Mouse (Mus musculus) ES-Bruce4 (cell line): ENCODE measurements around the gene Dctn1. TPM values are rescaled to one million over a fixed set of nuclear protein-coding genes. Genes with fewer than 3 reads are reported as not detected.
A peak's percentile ranks its signal among the peaks of the same experiment; 100 is the strongest.

Experiments used
- H3K27ac ChIP-seq: 2 replicates; pipeline ENCODE4 v1.5.1; 2012; ENCODE audit warnings: low read length, inconsistent platforms; ENCODE audit not compliant: insufficient read depth
- H3K27me3 ChIP-seq: 2 replicates; pipeline ENCODE4 v1.6.1; 2012; ENCODE audit warnings: mild to moderate bottlenecking, low read length, inconsistent platforms; ENCODE audit not compliant: control insufficient read depth, poor library complexity, insufficient read depth, severe bottlenecking
- H3K36me3 ChIP-seq: 2 replicates; pipeline ENCODE4 v1.6.1; 2012; ENCODE audit warnings: inconsistent platforms, mild to moderate bottlenecking, low read length, moderate library complexity; ENCODE audit not compliant: control insufficient read depth, poor library complexity, insufficient read depth, severe bottlenecking
- H3K4me1 ChIP-seq: one replicate; pipeline ENCODE4 v1.8.1; 2011; ENCODE audit warnings: low read length; ENCODE audit not compliant: control insufficient read depth, insufficient read depth
- H3K4me3 ChIP-seq: 2 replicates; pipeline ENCODE4 v1.5.1; 2011; ENCODE audit warnings: low read depth, mild to moderate bottlenecking, low read length
- H3K9ac ChIP-seq: 2 replicates; pipeline ENCODE4 v1.6.1; 2012; ENCODE audit warnings: low read depth, mild to moderate bottlenecking, inconsistent platforms; ENCODE audit not compliant: poor library complexity, severe bottlenecking
- H3K9me3 ChIP-seq: replicated peaks from 2 replicates; pipeline ENCODE4 v1.6.1; 2012; ENCODE audit warnings: mild to moderate bottlenecking, low read length, inconsistent platforms; ENCODE audit not compliant: control insufficient read depth, poor library complexity, insufficient read depth, severe bottlenecking
- CTCF ChIP-seq: IDR thresholded peaks from one replicate; pipeline ENCODE4 v1.8.1; 2011; ENCODE audit warnings: low read depth, low read length
- EP300 ChIP-seq: IDR thresholded peaks from 2 replicates; pipeline ENCODE4 v1.6.1; 2011; ENCODE audit warnings: low read depth, low read length; ENCODE audit not compliant: insufficient read depth
- POLR2A ChIP-seq: IDR thresholded peaks from one replicate; pipeline ENCODE4 v1.8.1; 2011; ENCODE audit warnings: low read length; ENCODE audit not compliant: insufficient read depth
- polyA plus RNA-seq: library from polyadenylated mRNA; stranded (reverse); fragments of >200 nt; gene quantifications from 2 replicates; pipeline ENCODE4 v1.2.4, GENCODE M21; 2011; ENCODE audit warnings: low read depth; ENCODE audit not compliant: missing spikeins, insufficient read depth, insufficient read length

Dctn1 gene
- polyA plus RNA-seq = 41.5 and 52.4 TPM in 2 replicates

- TF ChIP-seq POLR2A = no peak
- peak; percentile 56; the same call in 1 of the 2 replicates for TF ChIP-seq EP300
- peak; percentile 88 for TF ChIP-seq CTCF
- Histone ChIP-seq H3K27ac (no peak within 1 kb of the TSS), H3K27me3 (no peaks in the 10 kb centered on the region)
Observed at GRCm38 (mm10) chr6:83165607-83166242, at the start of gene Dctn1. Dctn1 (plus strand) TSS chr6:83165920.

GRCm38 (mm10) chr6:83116373-83117164 lies 49.2 kb upstream of the Dctn1 start:
- 0 out of 2 replicates have a peak, but pooled peaks cover 4% of the 10 kb centered on the region for H3K36me3 ChIP-seq
- no peaks in the 10 kb centered on the region for H3K9me3 ChIP-seq
- no peaks in the 10 kb centered on the region for H3K4me1 ChIP-seq
- H3K9ac ChIP-seq = peak overlapping the region; percentile 73
- no peaks in the 10 kb centered on the region for H3K27me3 ChIP-seq
- H3K4me3 ChIP-seq = peak overlapping the region; percentile 94
- TF ChIP-seq EP300 (no peak), CTCF (no peak)
- no peak overlapping the region for H3K27ac ChIP-seq

More at GRCm38 (mm10) chr6:83165607-83166242, at the start of gene Dctn1:
- Histone ChIP-seq H3K36me3 (no peaks in the 10 kb centered on the region), H3K4me3 (peak within 1 kb of the TSS; percentile 60), H3K9me3 (no peaks in the 10 kb centered on the region), H3K4me1 (no peaks in the 10 kb centered on the region), H3K9ac (peak within 1 kb of the TSS; percentile 60)

- Histone ChIP-seq H3K36me3 (0 out of 2 replicates have a peak, but pooled peaks cover 4% of the 10 kb centered on the region), H3K4me3 (no peak overlapping the region), H3K9me3 (no peaks in the 10 kb centered on the region), H3K27ac (no peak overlapping the region), H3K27me3 (no peaks in the 10 kb centered on the region), H3K4me1 (no peaks in the 10 kb centered on the region), H3K9ac (no peak overlapping the region)
- TF ChIP-seq POLR2A = no peak
Observed at GRCm38 (mm10) chr6:83117165-83117438, 48.6 kb upstream of the Dctn1 start.

- no peak overlapping the region for H3K4me3 ChIP-seq
- TF ChIP-seq EP300 (no peak), CTCF (no peak), POLR2A (no peak)
- 0 out of 2 replicates have a peak, but pooled peaks cover 4% of the 10 kb centered on the region for H3K36me3 ChIP-seq
- H3K4me1 ChIP-seq = no peaks in the 10 kb centered on the region
- no peaks in the 10 kb centered on the region for H3K27me3 ChIP-seq
- H3K9me3 ChIP-seq = no peaks in the 10 kb centered on the region
- H3K9ac ChIP-seq = no peak overlapping the region
- H3K27ac ChIP-seq = no peak overlapping the region
Observed at GRCm38 (mm10) chr6:83117616-83118015, 48.1 kb upstream of the Dctn1 start.

GRCm38 (mm10) chr6:83118369-83118768 lies 47.4 kb upstream of the Dctn1 start:
- H3K36me3 ChIP-seq = 0 out of 2 replicates have a peak, but pooled peaks cover 4% of the 10 kb centered on the region
- no peaks in the 10 kb centered on the region for H3K9me3 ChIP-seq
- H3K9ac ChIP-seq = no peak overlapping the region
- no peaks in the 10 kb centered on the region for H3K27me3 ChIP-seq
- H3K27ac ChIP-seq = no peak overlapping the region
- H3K4me1 ChIP-seq = no peaks in the 10 kb centered on the region
- H3K4me3 ChIP-seq = no peak overlapping the region
- no peak for TF ChIP-seq CTCF
- TF ChIP-seq EP300 = no peak
- TF ChIP-seq POLR2A = no peak
